9 mouse cellular contexts compared by ENCODE assay signal in genomic region chr8:120383204-120383560, GRCm38 (mm10).
A peak's percentile ranks its signal among the peaks of the same experiment; 100 is the strongest.
DNase-seq lines count a peak whose midpoint lies in the region; ATAC-seq lines count a peak whose summit lies in the region.
"Had no signal": no experiment of that assay in that cellular context is flagged by ENCODE, and none has a peak within 500 bp of the region (broad histone marks: within the 10 kb centered on the region; RNA-seq: fewer than 3 reads in every experiment).

No protein-coding gene starts in this region.

- H3K4me1 ChIP-seq in kidney, embryonic 15.5 days, result peaks cover 68% of the 10 kb centered on the region
- peaks cover 51% of the 10 kb centered on the region for H3K4me1 ChIP-seq in embryonic facial prominence, embryonic 13.5 days
- H3K4me1 ChIP-seq in hindbrain, embryonic 11.5 days (replicated peaks; ENCODE audit: control insufficient read depth, insufficient read depth, low read length), result peaks cover 23% of the 10 kb centered on the region
- peaks cover 24% of the 10 kb centered on the region for H3K4me1 ChIP-seq in midbrain, embryonic 16.5 days (ENCODE audit: control insufficient read depth, insufficient read depth, low read length)

- no peak for ATAC-seq in kidney, embryonic 15.5 days (replicated peaks; ENCODE audit: low FRiP score)
- ATAC-seq in embryonic facial prominence, embryonic 13.5 days (ENCODE audit: insufficient number of reproducible peaks, insufficient read depth, low FRiP score, low TSS enrichment, low read depth), result no peak
- no peak for ATAC-seq in hindbrain, embryonic 11.5 days (ENCODE audit: low FRiP score)
- peak; percentile 8; the same call in 1 of the 2 replicates for ATAC-seq in midbrain, embryonic 16.5 days

- no peaks in the 10 kb centered on the region; the same call in 1 of the 2 replicates for H3K9me3 ChIP-seq in kidney, embryonic 15.5 days (replicated peaks)
- H3K9me3 ChIP-seq in embryonic facial prominence, embryonic 13.5 days, result no peaks in the 10 kb centered on the region
- no peaks in the 10 kb centered on the region for H3K9me3 ChIP-seq in hindbrain, embryonic 11.5 days (ENCODE audit: control insufficient read depth, low read length)
- no peaks in the 10 kb centered on the region for H3K9me3 ChIP-seq in midbrain, embryonic 16.5 days (replicated peaks; ENCODE audit: control insufficient read depth, low read length, poor library complexity, severe bottlenecking)

- H3K4me2 ChIP-seq in kidney, embryonic 15.5 days, result no peak overlapping the region
- H3K4me2 ChIP-seq in embryonic facial prominence, embryonic 13.5 days, result peak overlapping the region; percentile 14; the same call in 1 of the 2 replicates
- H3K4me2 ChIP-seq in hindbrain, embryonic 11.5 days (replicated peaks; ENCODE audit: low read depth, low read length), result no peak overlapping the region
- no peak overlapping the region for H3K4me2 ChIP-seq in midbrain, embryonic 16.5 days (ENCODE audit: low read length)

- peak overlapping the region; percentile 52 for H3K27ac ChIP-seq in kidney, embryonic 15.5 days
- peak overlapping the region; percentile 82 for H3K27ac ChIP-seq in embryonic facial prominence, embryonic 13.5 days
- H3K27ac ChIP-seq in hindbrain, embryonic 11.5 days (ENCODE audit: low read depth, low read length), result 0 out of 2 replicates have a peak overlapping the region, but pooled peaks have one; percentile 53
- peak overlapping the region; percentile 73 for H3K27ac ChIP-seq in midbrain, embryonic 16.5 days (ENCODE audit: low read length)

- H3K9ac ChIP-seq in kidney, embryonic 15.5 days, result no peak overlapping the region
- peak overlapping the region; percentile 44; the same call in 1 of the 2 replicates for H3K9ac ChIP-seq in embryonic facial prominence, embryonic 13.5 days
- H3K9ac ChIP-seq in hindbrain, embryonic 11.5 days (ENCODE audit: low read depth, low read length), result no peak overlapping the region
- no peak overlapping the region for H3K9ac ChIP-seq in midbrain, embryonic 16.5 days (ENCODE audit: low read depth, low read length)

- 68% methylated on average over 6 of the region's 6 CpGs for WGBS in kidney, embryonic 15.5 days
- 78% methylated on average over 6 of the region's 6 CpGs for WGBS in embryonic facial prominence, embryonic 13.5 days
- 75% methylated on average over 6 of the region's 6 CpGs for WGBS in hindbrain, embryonic 11.5 days
- 74% methylated on average over 6 of the region's 6 CpGs for WGBS in midbrain, embryonic 16.5 days

- DNase-seq in kidney, postnatal 36 days, result no peak
- DNase-seq in hindbrain, embryonic 11.5 days (ENCODE audit: low spot score), result no peak
- DNase-seq in frontal cortex, postnatal 14 days (ENCODE audit: low spot score in 2 of 2), result no peak
- DNase-seq in layer of hippocampus, adult 18-20 months (ENCODE audit: low spot score in 2 of 2), result no peak
- DNase-seq in adipocyte (ENCODE audit: low spot score), result no peak

- no peak overlapping the region for H3K4me3 ChIP-seq in kidney, embryonic 15.5 days (replicated peaks)
- no peak overlapping the region for H3K4me3 ChIP-seq in embryonic facial prominence, embryonic 13.5 days
- H3K4me3 ChIP-seq in hindbrain, embryonic 11.5 days (ENCODE audit: low read depth, low read length), result no peak overlapping the region
- H3K4me3 ChIP-seq in midbrain, embryonic 16.5 days (ENCODE audit: low read depth, low read length), result no peak overlapping the region

- 0 out of 2 replicates have a peak, but pooled peaks cover 2% of the 10 kb centered on the region for H3K36me3 ChIP-seq in kidney, embryonic 15.5 days
- no peaks in the 10 kb centered on the region for H3K36me3 ChIP-seq in embryonic facial prominence, embryonic 13.5 days
- H3K36me3 ChIP-seq in hindbrain, embryonic 11.5 days (ENCODE audit: control insufficient read depth, insufficient read depth, low read length), result no peaks in the 10 kb centered on the region
- H3K36me3 ChIP-seq in midbrain, embryonic 16.5 days (ENCODE audit: control insufficient read depth, insufficient read depth, low read length), result no peaks in the 10 kb centered on the region
- H3K36me3 ChIP-seq: G1E had no signal

- H3K27me3 ChIP-seq in kidney, embryonic 15.5 days, result peaks cover 16% of the 10 kb centered on the region
- H3K27me3 ChIP-seq in embryonic facial prominence, embryonic 13.5 days, result no peaks in the 10 kb centered on the region
- H3K27me3 ChIP-seq in hindbrain, embryonic 11.5 days (ENCODE audit: control insufficient read depth, insufficient read depth, low read length), result 0 out of 2 replicates have a peak, but pooled peaks cover 2% of the 10 kb centered on the region
- no peaks in the 10 kb centered on the region for H3K27me3 ChIP-seq in midbrain, embryonic 16.5 days (ENCODE audit: control insufficient read depth, insufficient read depth, low read depth, low read length)
